Mouse (Mus musculus) frontal cortex, postnatal 10 days (tissue): ENCODE measurements around the gene Fam78a.
"Not testable (repeated sequence)": the region's sequence is repeated elsewhere in the genome, so short reads cannot be mapped to it uniquely, and the experiment has no call there.

Experiments used
- DNase-seq, 2 experiments: peaks; one replicate each; pipeline ENCODE4 v3.0.0; 2022; ENCODE audit warnings: low spot score in 2 of 2, mixed read lengths in 1 of 2

The Fam78a gene

DNA sequence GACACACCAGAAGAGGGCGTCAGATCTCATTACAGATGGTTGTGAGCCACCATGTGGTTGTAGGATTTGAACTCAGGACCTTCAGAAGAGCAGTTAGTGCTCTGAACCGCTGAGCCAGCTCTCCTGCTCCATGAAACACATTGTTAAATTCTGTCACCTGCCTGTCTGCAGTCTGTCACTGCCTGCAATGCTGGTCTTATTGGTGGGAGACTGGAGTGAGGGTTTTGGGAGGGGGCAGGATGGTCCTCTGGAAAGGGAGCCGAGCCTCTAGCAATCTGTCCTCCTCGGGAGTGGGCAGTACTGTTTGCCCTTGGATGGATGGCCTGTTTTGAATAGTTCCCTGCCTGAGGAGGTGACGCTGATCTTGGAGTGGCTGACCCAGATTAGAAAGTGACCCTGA is 40.8 kb downstream of the Fam78a start:
- no peak for DNase-seq

DNA sequence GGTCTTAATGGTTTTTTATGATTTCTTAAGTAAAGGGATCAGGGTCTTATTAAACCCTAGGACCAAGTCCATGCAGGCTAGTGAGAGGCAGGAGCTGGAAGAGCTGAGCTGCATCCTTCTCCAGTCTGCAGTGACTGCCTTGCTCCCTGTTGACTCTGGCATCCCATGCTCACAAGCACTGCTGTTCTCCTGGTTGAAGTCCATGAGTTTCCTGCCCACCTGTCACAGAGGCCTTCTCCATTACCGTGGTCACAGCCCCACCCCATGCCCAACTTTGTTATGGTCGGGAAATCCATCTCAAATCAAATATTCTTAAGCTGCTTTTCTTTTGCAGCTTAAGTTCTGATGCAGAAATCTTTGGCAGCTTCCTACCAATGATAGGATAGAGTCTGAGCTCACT is 43.6 kb downstream of the Fam78a start:
- no peak for DNase-seq

DNA sequence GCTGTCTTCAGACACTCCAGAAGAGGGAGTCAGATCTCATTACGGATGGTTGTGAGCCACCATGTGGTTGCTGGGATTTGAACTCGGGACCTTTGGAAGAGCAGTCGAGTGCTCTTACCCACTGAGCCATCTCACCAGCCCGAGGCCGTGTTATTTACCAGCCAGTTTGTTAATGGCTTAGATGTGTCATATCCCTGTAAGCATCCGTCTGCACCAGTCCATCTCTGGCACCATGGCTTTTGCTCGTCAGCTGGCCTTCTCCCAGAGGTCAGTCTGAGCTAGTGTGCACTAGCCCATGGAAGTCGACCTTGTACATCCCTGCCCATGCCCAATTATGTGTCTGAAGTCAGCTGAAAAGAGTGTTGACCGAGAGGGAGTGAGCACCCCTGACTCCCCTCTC is 44.0 kb downstream of the Fam78a start:
- not testable (repeated sequence) for DNase-seq

DNA sequence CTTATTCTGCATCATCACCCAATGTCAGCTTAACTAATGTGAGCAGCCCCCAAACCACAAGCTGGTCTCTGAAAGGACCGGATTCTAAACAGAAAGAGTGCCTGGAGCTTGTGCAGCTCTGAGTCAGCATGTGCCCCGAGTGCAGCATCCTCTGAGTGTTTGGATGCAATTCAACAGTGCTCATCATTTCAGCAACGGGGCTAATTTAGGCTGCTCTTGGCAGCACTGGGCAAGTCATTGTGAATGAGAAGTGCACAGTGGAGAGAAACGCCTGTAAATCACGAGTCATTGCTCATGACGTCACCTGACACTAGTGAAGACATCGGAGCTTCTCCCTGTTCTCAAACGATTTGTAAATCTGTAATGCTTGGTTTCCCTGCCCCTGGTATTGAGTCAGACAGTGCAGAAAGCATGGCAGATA is 46.0 kb downstream of the Fam78a start:
- no peak for DNase-seq

DNA sequence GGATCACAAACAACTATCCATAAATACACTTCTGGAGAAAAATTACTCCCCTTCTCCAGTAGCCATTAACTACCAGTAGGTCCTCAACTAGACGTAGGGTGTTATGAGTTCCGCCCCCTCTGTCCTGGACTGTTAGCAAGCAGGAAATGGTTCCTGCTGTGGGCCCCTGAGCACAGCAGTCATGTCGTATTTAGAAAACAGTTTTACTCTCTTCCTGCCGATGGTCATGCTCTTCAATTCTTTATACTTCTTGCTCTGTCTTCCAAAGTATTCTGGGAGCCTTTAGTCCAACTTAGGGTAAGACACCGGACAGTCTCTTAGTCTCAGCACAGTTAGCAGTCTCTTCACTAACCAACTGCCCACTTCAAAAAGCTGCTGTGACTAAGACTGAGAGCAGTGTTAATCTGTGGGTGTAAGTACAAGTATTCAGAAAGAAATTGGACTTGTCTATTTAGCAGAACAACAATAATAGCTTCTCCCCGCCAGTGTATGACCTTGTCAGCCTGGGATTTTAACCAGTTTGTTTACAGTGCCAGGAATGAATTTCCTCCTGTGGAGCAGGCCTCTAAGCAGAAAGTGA is 47.3 kb downstream of the Fam78a start:
- DNase-seq = no peak

DNA sequence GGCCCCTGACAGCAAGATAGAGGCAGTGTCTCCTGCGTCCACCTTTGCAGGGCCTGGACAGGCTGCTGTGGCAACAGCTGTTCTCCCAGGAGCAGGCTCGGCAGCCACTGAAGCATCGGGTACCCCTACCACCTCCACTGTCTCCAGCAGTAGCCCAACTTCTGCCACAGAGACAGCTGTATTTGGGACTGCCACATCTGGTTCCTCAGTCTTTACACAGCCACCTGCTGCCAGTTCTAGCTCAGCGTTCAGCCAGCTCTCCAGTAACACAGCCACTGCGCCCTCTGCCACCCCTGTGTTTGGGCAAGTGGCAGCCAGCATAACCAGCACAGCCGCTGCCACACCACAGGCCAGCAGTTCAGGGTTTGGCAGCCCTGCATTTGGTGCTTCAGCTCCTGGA is 50.5 kb downstream of the Fam78a start:
- DNase-seq = no peak

DNA sequence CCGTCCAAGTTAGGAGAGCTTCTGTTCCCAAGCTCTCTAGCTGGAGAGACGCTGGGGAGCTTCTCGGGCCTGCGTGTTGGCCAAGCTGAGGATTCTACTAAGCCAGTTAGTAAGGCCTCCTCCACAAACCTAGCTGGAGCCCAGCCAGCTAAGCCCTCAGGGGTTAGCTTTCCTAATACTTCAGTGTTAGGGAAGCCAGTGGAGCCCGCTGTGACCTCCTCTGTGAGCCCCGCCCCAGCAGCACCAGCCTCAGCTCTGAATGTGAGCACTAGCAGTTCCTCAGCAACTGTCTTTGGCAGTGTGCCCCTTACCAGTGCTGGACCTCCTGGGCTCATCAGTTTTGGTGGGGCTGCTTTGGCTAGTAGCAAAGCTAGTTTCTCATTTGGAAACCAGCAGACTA is 51.2 kb downstream of the Fam78a start:
- no peak for DNase-seq

DNA sequence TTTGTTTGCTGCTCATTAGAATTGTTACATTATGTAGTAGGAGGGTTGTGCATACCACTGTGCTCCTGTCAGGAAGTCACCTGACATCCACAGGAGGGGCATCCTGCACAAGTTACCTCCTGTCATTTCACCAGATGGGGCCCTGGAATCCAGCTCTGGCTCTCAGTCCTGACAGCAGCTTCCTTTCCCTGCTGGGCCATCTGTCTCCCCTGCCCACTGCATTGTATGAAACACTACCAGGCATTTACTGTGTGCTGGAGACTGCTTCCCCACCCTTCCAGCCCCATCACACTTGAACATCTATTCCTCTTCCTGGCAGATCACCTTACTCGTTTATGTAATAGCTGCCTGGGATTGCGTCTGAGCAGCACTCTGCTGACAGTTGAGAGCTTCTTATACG is 55.0 kb downstream of the Fam78a start:
- no peak for DNase-seq

DNA sequence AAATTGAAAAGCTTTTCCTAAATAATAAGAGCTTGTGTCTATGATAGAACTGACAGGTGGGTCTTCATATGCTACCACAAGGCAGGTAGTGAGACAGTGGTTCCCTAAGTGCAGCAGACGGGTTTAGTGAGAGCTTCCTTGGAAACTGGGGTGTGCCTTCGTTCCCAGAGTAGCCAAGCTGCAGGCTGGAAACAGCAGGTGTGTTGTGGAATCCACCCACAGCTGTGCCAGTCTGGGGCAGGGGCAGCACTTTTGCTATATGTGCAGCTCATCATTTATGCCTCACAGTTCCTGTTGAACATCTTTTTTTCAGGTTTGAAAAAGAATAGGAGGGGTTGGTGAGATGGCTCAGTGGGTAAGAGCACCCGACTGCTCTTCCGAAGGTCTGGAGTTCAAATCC is 60.3 kb downstream of the Fam78a start:
- DNase-seq = no peak

DNA sequence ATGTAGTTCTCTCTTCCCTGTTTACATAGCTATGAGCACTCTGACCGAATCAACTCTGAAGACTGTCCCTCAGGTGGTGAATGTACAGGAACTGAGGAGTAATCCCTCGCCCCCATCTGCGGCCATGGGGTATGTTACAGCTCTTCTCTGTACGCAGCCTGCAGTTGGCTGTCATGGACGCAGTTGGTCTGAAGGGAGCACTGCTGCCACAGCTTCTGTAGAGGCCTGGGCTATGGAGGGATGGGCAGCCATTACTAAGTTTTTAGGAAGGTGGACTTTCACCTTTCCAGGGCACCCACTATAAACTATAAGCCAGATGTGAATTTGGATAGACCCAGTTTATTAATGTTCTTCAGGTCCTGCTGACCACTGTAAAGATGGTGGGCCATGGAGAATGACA is 64.4 kb downstream of the Fam78a start:
- no peak for DNase-seq

DNA sequence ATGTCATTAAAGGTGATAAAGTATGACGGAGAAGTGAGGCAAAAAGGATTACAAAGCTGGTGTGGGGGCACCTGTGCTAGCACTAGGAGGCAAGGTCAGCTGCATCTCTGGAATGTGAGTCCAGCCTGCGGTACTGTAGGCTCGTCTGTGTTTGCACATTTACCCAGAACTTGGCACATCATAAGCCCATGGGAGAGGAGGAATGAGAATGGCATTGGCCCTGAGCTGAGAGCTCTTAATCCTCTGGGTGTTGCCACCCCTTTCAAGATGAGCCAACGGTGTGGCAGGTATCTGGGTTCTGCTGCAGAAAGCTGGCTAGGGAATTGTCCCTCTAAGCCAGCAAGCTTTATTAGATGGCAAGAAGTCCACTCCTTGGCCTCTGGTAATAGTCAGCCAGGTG is 65.0 kb downstream of the Fam78a start:
- no peak for DNase-seq

DNA sequence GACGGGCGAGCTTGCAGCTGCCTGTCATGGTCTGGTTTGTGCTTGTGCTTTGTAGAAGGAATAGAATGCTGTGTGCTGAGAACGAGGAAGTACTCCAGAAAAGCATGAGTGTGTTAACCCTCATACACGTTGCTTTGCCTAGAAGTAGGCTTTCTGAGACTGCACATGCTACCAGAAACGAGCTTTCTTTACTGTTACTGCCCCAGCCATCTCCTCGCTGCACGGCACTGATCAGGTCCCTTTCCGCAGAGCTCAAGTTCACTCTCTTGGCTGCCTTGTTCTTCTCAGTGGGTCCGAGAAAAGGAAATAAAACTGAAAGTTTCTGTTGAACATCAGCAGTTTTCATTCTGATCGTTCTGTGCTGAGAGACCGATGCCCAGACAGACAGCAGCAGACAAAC is 75.9 kb downstream of the Fam78a start:
- no peak for DNase-seq

DNA sequence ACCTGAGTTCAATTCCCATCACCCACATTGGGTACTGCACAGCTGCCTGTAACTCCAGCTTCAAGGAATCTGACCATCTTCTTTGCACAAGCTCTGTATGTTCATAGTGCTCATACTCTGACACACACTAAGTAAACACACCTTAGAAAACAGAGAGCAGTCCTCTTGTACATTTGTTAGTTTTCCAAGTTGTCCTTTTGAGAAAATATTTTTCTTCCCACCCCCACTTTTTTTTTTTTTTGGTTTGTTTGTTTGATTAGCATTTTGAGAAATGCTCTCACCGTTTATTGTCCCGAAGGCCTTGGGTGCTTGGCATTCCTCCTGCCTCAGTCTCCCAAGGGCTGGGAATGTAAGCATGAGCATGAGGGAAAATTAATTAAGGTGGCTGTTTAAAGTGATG is 76.3 kb downstream of the Fam78a start:
- no peak for DNase-seq
